Mouse (Mus musculus): ENCODE measurements around the gene Klf6. TPM values are rescaled to one million over a fixed set of nuclear protein-coding genes. Genes with fewer than 3 reads are reported as not detected.

The Klf6 gene
- total RNA-seq, 4 experiments from 2014 or later, result 15.9 to 31.8 (median 21.1) TPM

DNA sequence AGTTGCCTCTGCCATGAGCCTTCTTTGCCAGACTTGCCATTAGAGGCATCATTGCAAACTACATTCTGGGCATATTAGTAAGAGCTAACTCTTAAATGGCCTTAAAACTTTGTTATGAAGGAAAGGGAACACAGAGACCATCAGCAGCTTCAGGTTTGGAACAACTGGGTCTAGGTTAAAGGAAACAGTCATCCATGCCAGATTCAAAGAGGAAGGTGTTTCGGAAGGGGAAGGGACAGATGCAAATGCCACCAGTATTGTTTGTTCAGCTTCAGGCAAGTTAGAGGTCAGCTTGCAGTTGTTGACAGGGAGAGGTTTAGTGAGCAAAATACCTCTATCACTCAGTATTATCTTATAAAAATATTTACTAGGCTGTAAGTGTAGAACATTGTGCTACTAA lies 37.7 kb downstream of the Klf6 start:
- no peak for DNase-seq (ENCODE audit: low spot score in 2 of 2)

DNA sequence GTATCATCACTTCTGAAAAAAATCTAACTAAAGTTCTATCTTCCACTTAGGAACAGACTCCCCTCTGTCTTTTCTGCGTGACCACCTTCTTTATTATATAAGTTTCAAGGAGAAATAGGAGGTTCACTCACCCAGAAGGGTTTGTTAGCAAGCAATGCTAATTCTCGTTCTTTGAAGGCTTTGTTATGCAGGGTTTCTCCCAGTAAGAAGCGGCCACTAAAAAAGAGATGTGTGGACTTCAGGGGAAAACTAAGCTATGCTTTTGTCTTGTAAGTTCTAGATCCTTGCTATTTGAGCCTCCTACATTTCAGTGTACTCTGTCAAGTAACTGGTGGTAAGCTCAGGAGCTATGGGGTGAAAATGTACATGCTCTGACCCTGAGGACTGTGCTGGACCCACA lies 38.4 kb downstream of the Klf6 start:
- no peak for DNase-seq (ENCODE audit: low spot score in 2 of 2)

DNA sequence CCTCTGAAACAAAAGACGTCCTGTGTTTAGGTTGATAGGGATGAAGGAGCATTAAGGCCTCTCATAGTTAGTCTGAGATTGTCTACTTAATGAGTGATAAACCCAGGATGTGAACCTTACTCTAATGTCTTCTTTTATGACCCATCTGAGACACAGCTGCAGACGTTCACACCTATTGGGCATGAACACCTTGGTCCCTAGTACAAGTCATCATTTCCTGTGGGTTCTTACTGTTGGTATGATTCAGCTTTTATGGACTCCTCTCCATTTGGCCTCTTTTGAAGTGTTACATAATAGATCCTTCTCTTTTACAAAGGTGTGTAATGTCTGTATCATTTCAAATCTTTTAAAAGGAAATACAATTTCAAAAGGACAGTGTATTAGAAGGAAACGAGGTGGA lies 51.9 kb downstream of the Klf6 start:
- DNase-seq (ENCODE audit: low spot score in 2 of 2), result no peak

DNA sequence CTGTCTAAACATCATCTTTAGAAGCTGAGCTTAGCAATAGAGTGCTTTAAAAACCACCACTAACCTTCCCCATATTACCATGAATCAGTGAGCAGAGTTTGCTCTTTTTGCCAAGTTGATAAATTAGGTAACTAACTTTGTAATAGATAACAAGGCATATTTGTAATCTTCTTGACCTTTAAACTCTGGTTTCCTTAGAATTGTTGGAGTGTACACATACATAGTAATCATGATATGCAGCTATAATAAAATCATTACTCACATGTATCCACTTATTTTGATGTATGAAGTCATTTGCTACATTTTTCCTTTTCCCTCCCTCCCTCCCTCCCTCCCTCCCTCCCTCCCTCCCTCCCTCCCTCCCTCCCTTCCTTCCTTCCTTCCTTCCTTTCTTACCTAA lies 56.1 kb downstream of the Klf6 start:
- DNase-seq (ENCODE audit: low spot score in 2 of 2), result no peak

DNA sequence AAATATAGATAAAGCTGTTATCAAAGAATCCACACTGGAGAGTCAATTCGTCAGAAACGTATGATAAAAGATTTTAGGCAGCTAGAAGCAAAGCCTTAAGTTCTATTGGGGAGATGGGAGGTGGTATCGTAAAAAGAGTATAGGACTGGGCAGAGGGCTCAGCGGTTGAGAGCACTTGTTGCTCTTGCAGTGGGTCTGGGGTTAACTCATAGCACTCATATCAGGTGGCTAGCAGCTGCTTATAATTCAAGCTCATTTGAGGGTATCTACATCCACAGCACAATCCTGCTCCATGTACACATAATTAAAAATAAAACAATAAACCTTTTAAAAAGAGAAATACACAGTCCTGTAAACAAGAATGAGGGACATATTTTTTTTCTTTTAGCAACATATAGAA lies 58.7 kb downstream of the Klf6 start:
- no peak for DNase-seq (ENCODE audit: low spot score in 2 of 2)

Small RNA genes within 50 kb of the gene (microRNA-seq; reads per million reads assigned to microRNA genes)
- gene Gm26043, result not detected
